Mouse (Mus musculus): Measurements from ENCODE around the gene C2cd2.

C2cd2 gene

GRCm38 (mm10) chr16:97941844-97942243, 20.6 kb downstream of the C2cd2 start:
- no peak for DNase-seq

GRCm38 (mm10) chr16:97940471-97940973, 21.9 kb downstream of the C2cd2 start:
- DNase-seq: no peak

GRCm38 (mm10) chr16:97935815-97936214, 26.6 kb downstream of the C2cd2 start:
- DNase-seq: no peak

GRCm38 (mm10) chr16:97930231-97930630, 32.2 kb downstream of the C2cd2 start:
- peak; percentile 29 for DNase-seq

- peak; percentile 43 for DNase-seq
These were observed 32.9 kb downstream of the C2cd2 start for GRCm38 (mm10) chr16:97929520-97929919.

- no peak for DNase-seq
These were observed 35.0 kb downstream of the C2cd2 start for GRCm38 (mm10) chr16:97927331-97927938.

GRCm38 (mm10) chr16:97926381-97926780, 36.0 kb downstream of the C2cd2 start:
- no peak for DNase-seq

GRCm38 (mm10) chr16:97925760-97926159, 36.6 kb downstream of the C2cd2 start:
- no peak for DNase-seq

- DNase-seq: no peak
These were observed 38.7 kb downstream of the C2cd2 start for GRCm38 (mm10) chr16:97923700-97924099.

- no peak for DNase-seq
These were observed 39.6 kb downstream of the C2cd2 start for GRCm38 (mm10) chr16:97922779-97923126.

GRCm38 (mm10) chr16:97921961-97922778, 40.2 kb downstream of the C2cd2 start:
- DNase-seq: peak; percentile 93

- DNase-seq: no peak
These were observed 41.8 kb downstream of the C2cd2 start for GRCm38 (mm10) chr16:97920621-97921020.

GRCm38 (mm10) chr16:97919793-97920192, 42.6 kb downstream of the C2cd2 start:
- no peak for DNase-seq

- DNase-seq: no peak
These were observed 49.5 kb downstream of the C2cd2 start for GRCm38 (mm10) chr16:97912873-97913272.

- no peak for DNase-seq
These were observed 53.0 kb downstream of the C2cd2 start for GRCm38 (mm10) chr16:97909356-97909755.

GRCm38 (mm10) chr16:97907496-97907895, 54.9 kb downstream of the C2cd2 start:
- DNase-seq: no peak

GRCm38 (mm10) chr16:97906337-97906736, 56.1 kb downstream of the C2cd2 start:
- no peak for DNase-seq

GRCm38 (mm10) chr16:97905449-97905991, 56.9 kb downstream of the C2cd2 start:
- DNase-seq: no peak

- DNase-seq: no peak
These were observed 58.4 kb downstream of the C2cd2 start for GRCm38 (mm10) chr16:97904035-97904434.

GRCm38 (mm10) chr16:97897346-97898024, 64.9 kb downstream of the C2cd2 start:
- DNase-seq: peak; percentile 77

GRCm38 (mm10) chr16:97887762-97888161, 74.6 kb downstream of the C2cd2 start:
- no peak for DNase-seq

- no peak for DNase-seq
These were observed 78.7 kb downstream of the C2cd2 start for GRCm38 (mm10) chr16:97883696-97884095.

- DNase-seq: peak; percentile 14
These were observed 79.5 kb downstream of the C2cd2 start for GRCm38 (mm10) chr16:97882891-97883290.

Data from kidney, postnatal 14 days (tissue).